Mouse (Mus musculus): ENCODE measurements around the gene Dlk1. TPM values are rescaled to one million over a fixed set of nuclear protein-coding genes. Genes with fewer than 3 reads are reported as not detected.

Gene Dlk1
- polyA plus RNA-seq, 1 experiment from 2014 or later, result 69.3 TPM

DNA sequence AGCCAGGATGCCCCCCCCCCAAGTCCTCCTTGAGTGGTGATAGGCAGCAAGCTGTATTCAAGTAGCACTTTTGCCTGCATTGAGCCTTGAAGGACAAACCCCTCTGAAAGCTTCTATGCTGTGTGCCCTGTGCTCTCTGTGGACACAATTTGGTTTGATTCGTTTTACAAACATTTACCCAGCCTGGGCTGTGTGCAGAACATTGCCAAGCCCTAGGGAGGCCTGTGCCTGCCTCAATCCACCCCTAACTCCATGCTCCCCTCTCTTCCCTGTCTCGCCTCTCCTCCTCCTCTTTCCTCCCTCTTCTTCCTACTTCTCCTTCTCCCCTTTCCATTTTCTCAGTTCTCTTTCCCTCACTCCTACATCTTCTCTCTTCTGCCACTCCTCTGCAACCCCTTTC lies 29.5 kb upstream of the Dlk1 start:
- 28% methylated on average over 2 of the region's 2 CpGs for WGBS
- Histone ChIP-seq H3K4me1 (peaks cover 10% of the 10 kb centered on the region; the same call in 1 of the 2 replicates), H3K9me3 (replicated peaks) (no peaks in the 10 kb centered on the region), H3K27ac (no peak overlapping the region), H3K4me2 (no peak overlapping the region), H3K4me3 (no peak overlapping the region), H3K9ac (no peak overlapping the region), H3K36me3 (ENCODE audit: poor library complexity, severe bottlenecking) (no peaks in the 10 kb centered on the region), H3K27me3 (peaks cover 30% of the 10 kb centered on the region; the same call in 1 of the 2 replicates)
- ATAC-seq, result no peak

DNA sequence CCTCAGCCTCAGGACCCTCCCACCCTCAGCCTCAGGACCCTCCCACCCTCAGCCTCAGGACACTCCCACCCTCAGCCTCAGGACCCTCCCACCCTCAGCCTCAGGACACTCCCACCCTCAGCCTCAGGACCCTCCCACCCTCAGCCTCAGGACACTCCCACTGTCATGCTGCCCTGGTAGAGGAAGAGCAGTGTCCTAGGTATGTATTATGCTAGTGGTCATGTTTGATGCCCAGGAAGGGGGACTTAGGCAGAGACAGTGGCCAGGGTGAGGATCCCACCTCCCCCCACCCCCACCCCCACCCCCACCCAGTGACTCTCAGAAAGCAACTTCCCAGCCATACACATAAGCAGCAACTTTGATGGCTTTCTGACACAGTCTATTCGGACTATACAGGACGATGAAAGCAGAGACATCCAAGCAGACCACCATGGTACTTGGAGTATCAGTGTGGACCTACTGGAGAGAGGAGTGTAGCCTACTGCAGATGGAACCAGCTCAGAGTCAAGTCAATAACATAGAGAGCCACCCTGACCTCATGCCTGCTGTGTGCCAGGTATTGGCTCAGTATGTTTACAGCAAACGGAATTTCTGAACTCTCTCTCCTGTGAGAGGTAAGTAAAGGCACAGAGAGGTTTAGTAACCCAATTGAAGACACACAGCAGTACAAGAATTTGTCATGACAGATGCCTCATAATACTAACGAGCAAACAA lies 28.8 kb upstream of the Dlk1 start:
- ATAC-seq, result no peak
- Histone ChIP-seq H3K36me3 (ENCODE audit: poor library complexity, severe bottlenecking) (no peaks in the 10 kb centered on the region), H3K27ac (no peak overlapping the region), H3K4me1 (peaks cover 10% of the 10 kb centered on the region; the same call in 1 of the 2 replicates), H3K4me3 (no peak overlapping the region), H3K27me3 (peaks cover 30% of the 10 kb centered on the region; the same call in 1 of the 2 replicates), H3K9ac (no peak overlapping the region), H3K9me3 (replicated peaks) (no peaks in the 10 kb centered on the region), H3K4me2 (no peak overlapping the region)
- 72% methylated on average over 4 of the region's 4 CpGs for WGBS

DNA sequence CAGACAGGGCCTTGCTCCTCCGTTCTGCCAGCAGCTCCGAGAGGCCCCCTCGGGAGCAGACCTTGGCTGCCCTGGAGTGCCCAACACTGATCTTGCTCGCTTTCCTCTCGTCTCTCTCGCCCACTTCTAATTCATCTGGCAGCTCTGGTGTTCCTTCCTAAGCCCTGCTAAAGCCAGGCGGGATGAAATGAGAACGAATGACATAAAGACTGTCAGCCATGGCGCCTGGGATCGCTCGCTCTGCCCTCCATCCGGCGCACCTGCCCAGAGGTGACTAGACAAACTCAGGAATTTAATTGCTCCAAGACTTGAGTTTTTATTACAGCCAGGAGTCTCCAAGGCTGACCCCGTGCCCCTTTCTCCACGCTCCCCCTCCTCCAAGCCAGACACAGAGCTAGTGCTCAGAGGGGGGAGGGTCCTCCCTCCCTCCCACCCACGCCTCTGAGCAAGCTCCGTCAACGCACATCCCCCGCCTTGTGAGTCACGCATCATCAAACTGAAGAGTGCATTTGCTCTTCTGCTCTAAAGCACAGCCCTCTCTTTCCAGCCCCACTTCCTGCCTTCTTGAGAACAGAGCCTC lies 27.8 kb upstream of the Dlk1 start:
- Histone ChIP-seq H3K36me3 (ENCODE audit: poor library complexity, severe bottlenecking) (no peaks in the 10 kb centered on the region), H3K4me3 (no peak overlapping the region), H3K9me3 (replicated peaks) (no peaks in the 10 kb centered on the region), H3K4me1 (peaks cover 10% of the 10 kb centered on the region; the same call in 1 of the 2 replicates), H3K4me2 (peak overlapping the region; percentile 21; the same call in 1 of the 2 replicates), H3K9ac (no peak overlapping the region), H3K27ac (no peak overlapping the region), H3K27me3 (peaks cover 30% of the 10 kb centered on the region; the same call in 1 of the 2 replicates)
- no peak for ATAC-seq
- WGBS, result 22% methylated on average over 20 of the region's 20 CpGs

DNA sequence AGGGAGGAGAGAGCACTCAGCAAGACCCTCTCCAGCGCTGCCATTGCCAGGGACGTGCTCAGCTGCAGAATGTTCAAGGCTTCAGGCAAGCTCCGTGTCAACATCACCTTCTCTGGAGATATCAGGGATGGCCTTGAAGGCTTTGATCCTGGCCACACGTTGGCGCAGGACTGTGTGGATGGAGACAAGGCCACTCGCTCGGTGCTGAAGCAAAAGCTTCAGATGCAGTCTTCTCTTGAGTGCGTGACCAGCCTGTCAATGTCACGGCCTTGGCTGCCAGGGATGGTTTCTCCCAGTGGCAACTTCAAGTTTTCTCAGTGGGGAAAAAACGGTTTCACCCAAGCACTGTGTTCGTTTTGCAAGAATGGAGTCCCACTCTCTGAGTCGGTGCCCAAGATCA lies 26.6 kb upstream of the Dlk1 start:
- no peak for ATAC-seq

DNA sequence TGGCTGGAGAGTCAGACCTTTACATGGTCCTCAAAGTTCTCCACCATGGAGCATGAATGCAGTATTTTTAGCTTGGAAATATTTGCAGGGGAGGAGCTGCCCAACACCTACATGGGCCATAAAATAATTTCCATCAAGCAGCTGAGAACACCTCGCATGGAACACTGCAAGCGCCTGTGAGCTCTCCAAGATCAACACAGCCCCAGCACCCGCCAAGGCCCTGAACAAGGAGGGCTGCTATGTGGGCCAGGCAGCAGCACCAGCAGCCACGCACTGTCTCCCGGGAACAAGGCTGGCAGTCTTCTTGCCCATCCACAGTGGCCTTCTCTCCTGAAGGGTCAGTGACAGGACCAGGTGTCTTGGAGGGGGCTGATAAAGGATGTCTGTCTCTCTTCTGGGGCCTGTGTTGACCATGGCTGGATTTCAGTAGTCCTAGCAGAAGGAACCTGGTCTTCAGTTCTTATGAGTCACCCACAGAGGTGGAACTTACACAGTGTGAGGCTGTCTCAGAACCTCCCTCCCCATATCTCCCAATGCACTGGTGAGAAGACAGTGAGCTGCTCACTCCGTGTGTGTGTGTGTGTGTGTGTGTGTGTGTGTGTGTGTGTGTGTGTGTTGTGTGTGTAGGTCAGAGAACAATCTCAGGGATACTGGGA lies 20.0 kb upstream of the Dlk1 start:
- Histone ChIP-seq H3K9me3 (replicated peaks) (no peaks in the 10 kb centered on the region), H3K9ac (no peak overlapping the region), H3K36me3 (ENCODE audit: poor library complexity, severe bottlenecking) (no peaks in the 10 kb centered on the region), H3K4me3 (no peak overlapping the region), H3K27me3 (no peaks in the 10 kb centered on the region), H3K27ac (no peak overlapping the region), H3K4me2 (no peak overlapping the region), H3K4me1 (peaks cover 14% of the 10 kb centered on the region)
- ATAC-seq, result no peak
- WGBS, result 84% methylated on average over 6 of the region's 6 CpGs

More for the DNA sequence above, 26.6 kb upstream of the Dlk1 start:
- H3K4me1 ChIP-seq, result peaks cover 10% of the 10 kb centered on the region; the same call in 1 of the 2 replicates
- H3K27ac ChIP-seq, result no peak overlapping the region
- no peaks in the 10 kb centered on the region for H3K9me3 ChIP-seq (replicated peaks)
- WGBS, result 84% methylated on average over 12 of the region's 12 CpGs
- H3K9ac ChIP-seq, result no peak overlapping the region
- no peaks in the 10 kb centered on the region for H3K36me3 ChIP-seq (ENCODE audit: poor library complexity, severe bottlenecking)
- no peak overlapping the region for H3K4me2 ChIP-seq
- H3K27me3 ChIP-seq, result peaks cover 30% of the 10 kb centered on the region; the same call in 1 of the 2 replicates
- no peak overlapping the region for H3K4me3 ChIP-seq

DNA sequence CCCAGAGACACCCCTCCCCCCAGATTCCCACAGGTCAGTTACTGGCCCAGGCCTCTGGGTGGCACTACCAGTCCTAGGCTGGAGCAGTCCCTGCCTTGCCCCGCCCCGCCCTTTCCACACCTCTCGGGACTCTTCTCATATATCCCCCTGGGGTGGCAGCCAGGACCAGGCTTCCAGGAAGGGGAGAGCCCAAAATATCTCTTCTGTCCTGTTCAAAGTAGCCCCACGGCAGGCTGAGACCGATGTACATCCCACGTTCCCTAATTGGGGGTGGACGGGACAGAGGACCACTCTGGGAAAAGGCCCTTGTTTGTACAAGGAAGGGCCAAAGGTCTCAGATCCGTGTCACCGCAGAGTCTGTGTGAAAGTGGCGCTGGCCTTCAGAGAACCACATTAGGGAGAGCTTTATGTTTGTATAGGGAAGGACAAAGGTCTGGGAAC lies 16.2 kb upstream of the Dlk1 start:
- no peaks in the 10 kb centered on the region for H3K36me3 ChIP-seq (ENCODE audit: poor library complexity, severe bottlenecking)
- H3K9me3 ChIP-seq (replicated peaks), result no peaks in the 10 kb centered on the region
- H3K4me1 ChIP-seq, result peaks cover 50% of the 10 kb centered on the region
- H3K4me2 ChIP-seq, result no peak overlapping the region
- H3K9ac ChIP-seq, result no peak overlapping the region
- H3K27ac ChIP-seq, result no peak overlapping the region
- 0 out of 2 replicates have a peak, but pooled peaks cover 3% of the 10 kb centered on the region for H3K27me3 ChIP-seq
- no peak overlapping the region for H3K4me3 ChIP-seq
- 8% methylated on average over 10 of the region's 10 CpGs for WGBS
- no peak; the same call in 1 of the 2 replicates for ATAC-seq

DNA sequence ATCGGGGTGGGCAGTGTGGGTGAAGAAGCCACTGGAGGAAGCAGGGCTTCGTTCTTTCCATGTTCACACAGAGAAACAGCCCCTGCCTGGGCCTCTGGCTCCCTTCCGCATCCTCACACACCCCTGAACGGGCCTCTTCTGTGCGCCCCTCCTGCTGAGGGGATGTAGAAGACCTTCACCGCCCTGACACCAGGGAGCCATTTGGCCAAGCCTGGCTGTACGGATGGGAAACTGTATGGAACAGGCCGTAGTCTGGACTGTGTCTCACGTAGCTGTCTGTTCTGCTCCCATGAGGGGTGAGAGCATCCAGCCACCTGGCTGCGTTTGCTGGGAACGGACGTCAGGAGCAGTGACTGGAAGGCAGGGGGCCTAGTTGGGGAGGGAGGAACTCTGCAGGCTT lies 15.8 kb upstream of the Dlk1 start:
- Histone ChIP-seq H3K9ac (peak overlapping the region; percentile 21; the same call in 1 of the 2 replicates), H3K36me3 (ENCODE audit: poor library complexity, severe bottlenecking) (no peaks in the 10 kb centered on the region), H3K4me3 (no peak overlapping the region), H3K9me3 (replicated peaks) (no peaks in the 10 kb centered on the region), H3K27ac (no peak overlapping the region), H3K4me1 (peaks cover 55% of the 10 kb centered on the region), H3K27me3 (0 out of 2 replicates have a peak, but pooled peaks cover 3% of the 10 kb centered on the region), H3K4me2 (no peak overlapping the region)
- no peak for ATAC-seq
- 28% methylated on average over 12 of the region's 12 CpGs for WGBS

DNA sequence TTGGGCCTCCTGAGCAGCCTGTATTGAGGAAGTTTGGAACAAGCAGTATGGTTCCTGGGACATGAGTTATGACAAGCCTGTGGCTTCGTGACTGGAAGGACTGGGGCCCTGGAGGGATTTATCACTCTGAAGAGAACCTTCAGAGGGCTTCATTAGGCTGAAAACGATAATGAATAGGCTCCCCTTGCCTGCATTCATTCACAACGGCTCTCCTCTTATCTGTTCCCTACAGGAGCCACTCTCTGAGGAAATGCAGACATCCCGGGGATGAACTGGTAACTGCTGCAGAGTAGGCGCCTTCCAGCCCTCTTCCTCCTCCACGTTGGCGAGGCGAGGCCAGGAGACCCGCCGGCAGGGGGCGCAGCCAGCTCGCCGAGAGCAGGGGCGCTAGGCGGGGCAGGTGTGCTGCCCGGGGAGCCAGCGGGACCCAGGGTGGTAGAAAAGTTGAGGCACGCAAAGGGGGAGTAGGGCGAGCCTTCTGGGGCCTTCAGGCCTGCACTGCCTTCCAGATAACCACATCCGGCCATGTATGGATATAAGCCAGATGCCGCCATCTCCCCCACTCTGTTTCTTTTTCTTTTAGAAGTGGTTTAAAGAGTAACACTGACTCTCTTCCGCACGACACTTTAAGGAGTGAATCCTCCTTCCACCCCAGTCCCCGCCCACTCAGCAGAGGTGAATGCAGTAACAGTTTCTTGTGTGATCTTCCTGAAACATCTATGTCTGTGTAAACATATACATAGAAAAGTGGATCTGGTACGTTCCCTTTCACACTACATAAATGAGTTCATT lies 14.9 kb upstream of the Dlk1 start:
- Histone ChIP-seq H3K4me3 (no peak overlapping the region), H3K4me1 (peaks cover 58% of the 10 kb centered on the region), H3K9ac (peak overlapping the region; percentile 18; the same call in 1 of the 2 replicates), H3K27me3 (0 out of 2 replicates have a peak, but pooled peaks cover 3% of the 10 kb centered on the region), H3K36me3 (ENCODE audit: poor library complexity, severe bottlenecking) (no peaks in the 10 kb centered on the region), H3K27ac (no peak overlapping the region), H3K4me2 (peak overlapping the region; percentile 40), H3K9me3 (replicated peaks) (no peaks in the 10 kb centered on the region)
- WGBS, result 8% methylated on average over 25 of the region's 25 CpGs
- peak; percentile 51; the same call in 1 of the 2 replicates for ATAC-seq

DNA sequence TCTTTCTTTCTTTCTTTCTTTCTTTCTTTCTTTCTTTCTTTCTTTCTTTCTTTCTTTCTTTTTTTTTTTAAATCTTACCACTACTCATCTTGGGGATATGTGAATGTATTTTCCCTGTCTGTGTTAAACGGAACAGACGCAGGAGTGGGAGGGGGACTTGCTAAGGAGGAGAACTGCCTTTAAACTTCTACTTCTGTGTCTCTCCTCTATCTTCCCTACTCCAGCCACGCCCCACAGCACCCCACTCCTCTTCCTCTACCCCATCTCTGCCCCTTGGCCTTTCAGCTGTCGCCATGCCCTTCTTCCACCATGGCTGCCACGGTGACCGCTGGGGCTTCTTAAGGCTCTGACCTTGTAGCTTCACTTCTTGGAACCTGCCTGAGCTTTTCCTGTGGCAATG lies 14.2 kb upstream of the Dlk1 start:
- Histone ChIP-seq H3K36me3 (ENCODE audit: poor library complexity, severe bottlenecking) (no peaks in the 10 kb centered on the region), H3K4me1 (peaks cover 63% of the 10 kb centered on the region), H3K9me3 (replicated peaks) (no peaks in the 10 kb centered on the region), H3K27me3 (0 out of 2 replicates have a peak, but pooled peaks cover 3% of the 10 kb centered on the region), H3K4me2 (no peak overlapping the region), H3K27ac (no peak overlapping the region), H3K9ac (no peak overlapping the region), H3K4me3 (no peak overlapping the region)
- WGBS, result 70% methylated on average over 6 of the region's 6 CpGs
- ATAC-seq, result no peak

DNA sequence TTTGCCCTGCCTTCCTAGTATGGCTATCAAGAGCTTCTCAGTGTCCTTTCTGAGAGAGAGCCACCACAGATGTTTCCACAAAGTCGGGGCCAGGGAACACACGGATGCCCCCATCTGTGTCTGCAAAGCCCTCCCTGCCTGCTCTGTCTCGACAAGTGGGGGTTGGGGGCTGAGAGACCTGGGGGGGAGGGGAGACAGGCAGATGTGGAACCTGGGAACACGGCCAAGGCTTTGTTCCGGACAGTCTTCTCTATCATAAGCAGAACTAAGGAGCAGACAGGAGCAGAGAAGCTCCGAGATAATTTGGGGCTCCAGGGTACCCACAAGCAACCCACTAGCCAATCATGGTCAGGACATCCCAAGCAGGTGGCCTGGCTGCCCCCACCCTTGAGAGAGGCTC lies 12.6 kb upstream of the Dlk1 start:
- 61% methylated on average over 6 of the region's 6 CpGs for WGBS
- H3K4me3 ChIP-seq, result no peak overlapping the region

DNA sequence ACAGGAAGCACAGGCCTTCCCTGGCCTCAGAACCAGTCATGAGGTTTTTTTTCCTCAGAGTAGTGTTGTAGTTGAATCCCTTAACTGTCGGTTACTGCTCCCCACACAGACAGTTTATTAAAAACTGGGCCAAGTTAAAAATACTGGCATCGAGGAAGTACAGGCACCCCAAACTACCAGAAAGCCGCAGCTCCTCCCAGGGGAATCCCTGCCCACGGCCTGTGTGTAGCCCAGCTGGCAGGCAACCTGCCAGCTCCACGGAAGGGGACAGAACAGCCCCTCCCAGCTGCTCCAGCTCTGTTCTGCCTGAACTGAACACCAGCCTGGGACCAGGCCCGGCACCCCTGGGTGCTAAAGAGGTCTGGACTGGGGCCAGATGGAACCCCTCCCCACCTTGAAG lies 11.3 kb upstream of the Dlk1 start:
- Histone ChIP-seq H3K27ac (peak overlapping the region; percentile 8; the same call in 1 of the 2 replicates), H3K9me3 (replicated peaks) (no peaks in the 10 kb centered on the region), H3K4me1 (peaks cover 84% of the 10 kb centered on the region), H3K27me3 (peaks cover 11% of the 10 kb centered on the region; the same call in 1 of the 2 replicates), H3K4me3 (no peak overlapping the region), H3K4me2 (no peak overlapping the region), H3K36me3 (ENCODE audit: poor library complexity, severe bottlenecking) (no peaks in the 10 kb centered on the region), H3K9ac (no peak overlapping the region)
- no peak for ATAC-seq
- WGBS, result 30% methylated on average over 6 of the region's 6 CpGs

More for the DNA sequence above, 12.6 kb upstream of the Dlk1 start:
- Histone ChIP-seq H3K4me1 (peaks cover 72% of the 10 kb centered on the region), H3K36me3 (ENCODE audit: poor library complexity, severe bottlenecking) (no peaks in the 10 kb centered on the region), H3K9me3 (replicated peaks) (no peaks in the 10 kb centered on the region), H3K9ac (no peak overlapping the region), H3K27ac (no peak overlapping the region), H3K27me3 (peaks cover 7% of the 10 kb centered on the region; the same call in 1 of the 2 replicates), H3K4me2 (no peak overlapping the region)
- ATAC-seq, result no peak
